Mouse (Mus musculus): ENCODE results near the gene Pde12.
A peak's percentile ranks its signal among the peaks of the same experiment; 100 is the strongest.

GRCm38 (mm10) chr14:26639961-26640360 is 29.7 kb downstream of the Pde12 start:
- peak; percentile 41 for TF ChIP-seq CTCF (IDR thresholded peaks at IDR 0.05; ENCODE audit: low read depth)
- TF ChIP-seq EP300 (IDR thresholded peaks at IDR 0.05; ENCODE audit: low read depth), result no peak

Measured in heart, postnatal 0 days (tissue).